Mouse (Mus musculus): ENCODE measurements around the gene Ndufa13.

Ndufa13 gene

DNA sequence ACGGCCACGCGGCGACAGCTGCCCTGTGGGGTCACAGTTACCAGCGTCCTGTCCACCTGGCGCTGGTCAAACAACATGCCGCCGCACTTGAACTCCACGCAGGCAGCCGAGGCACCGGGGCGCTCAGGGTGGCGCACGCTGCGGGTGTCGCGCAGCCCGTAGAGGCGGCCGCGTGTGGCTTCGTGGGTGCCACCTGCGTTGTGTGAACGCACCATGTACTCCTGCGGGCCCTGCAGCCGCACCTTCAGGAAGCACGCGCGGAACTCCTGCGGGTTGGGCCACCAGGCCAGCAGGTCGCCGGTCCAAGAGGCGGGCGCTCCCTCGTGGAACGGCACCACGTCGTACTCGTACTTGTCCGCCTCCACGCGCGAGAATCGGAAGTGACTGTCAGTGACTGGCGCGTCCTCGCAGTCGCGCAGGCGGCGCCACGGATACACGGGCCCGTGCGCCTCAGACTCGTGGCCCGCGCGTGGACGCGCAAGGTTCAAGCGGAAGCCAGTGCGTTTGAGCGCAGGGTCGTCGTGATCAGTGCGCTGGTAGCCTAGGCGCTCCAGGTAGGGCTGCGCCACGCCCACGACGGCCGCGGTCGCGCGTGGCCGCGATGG, 21.0 kb downstream of the Ndufa13 start:
- no peak for DNase-seq (ENCODE audit: low read depth in 2 of 2, low spot score in 2 of 2)

DNA sequence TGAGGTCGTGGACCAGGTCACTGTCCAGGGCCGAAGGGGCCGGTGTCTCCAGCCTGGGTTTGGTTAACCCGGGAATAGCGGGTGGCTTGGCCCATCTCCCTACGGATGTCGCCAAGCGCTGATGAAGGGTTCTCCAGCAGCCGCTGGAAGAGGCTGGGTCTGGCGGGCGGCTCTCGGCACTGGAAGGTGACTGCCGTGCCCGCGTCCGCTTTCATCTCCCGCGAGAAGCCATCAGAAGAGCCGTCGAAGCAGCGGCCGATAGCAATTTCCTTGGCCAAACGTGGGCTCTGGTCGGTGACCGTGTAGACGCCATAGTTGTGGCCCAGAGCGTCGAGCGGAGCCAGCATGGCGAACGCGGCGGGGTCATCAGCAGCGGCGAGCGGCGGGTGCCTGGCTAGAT, 21.5 kb downstream of the Ndufa13 start:
- no peak for DNase-seq (ENCODE audit: low read depth in 2 of 2, low spot score in 2 of 2)

DNA sequence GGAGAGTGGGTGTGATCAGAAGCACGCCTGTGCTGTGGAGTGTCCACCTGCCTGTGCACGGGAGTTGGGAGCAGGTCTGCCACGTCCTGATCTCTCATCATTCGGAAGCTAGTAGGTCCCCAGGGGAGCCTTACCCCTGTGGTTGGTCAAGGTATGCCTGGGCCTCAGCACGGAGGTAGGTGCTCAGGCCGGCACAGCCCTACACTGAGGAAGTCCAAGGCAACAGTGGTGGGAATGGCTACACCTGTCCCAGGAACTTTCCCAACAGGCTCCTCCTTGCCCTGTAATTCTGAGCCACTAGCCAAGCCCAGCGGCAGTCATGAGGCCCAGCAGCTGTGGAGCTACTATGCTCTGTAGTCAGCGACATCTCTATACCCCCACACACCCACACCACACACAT, 22.7 kb downstream of the Ndufa13 start:
- no peak for DNase-seq (ENCODE audit: low read depth in 2 of 2, low spot score in 2 of 2)

DNA sequence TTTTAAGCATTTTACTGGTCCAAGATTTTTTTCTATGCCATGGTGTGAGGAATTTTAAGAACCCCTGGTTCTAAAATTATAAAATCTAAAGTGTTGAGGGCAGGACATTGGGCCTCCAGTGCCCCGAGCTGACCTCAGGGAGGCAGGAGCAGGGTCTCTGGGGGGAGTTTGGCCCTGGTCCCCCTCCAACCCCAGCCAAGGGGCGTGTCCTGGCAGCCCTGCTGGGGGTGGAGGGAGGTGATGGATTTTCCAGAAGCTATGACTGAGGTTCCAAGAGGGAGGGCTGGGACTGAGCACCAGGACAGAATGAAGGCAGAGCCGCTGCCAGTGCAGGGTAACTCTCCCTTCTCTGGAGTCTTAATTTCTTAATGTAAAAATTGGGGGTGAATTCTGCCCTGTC, 24.4 kb downstream of the Ndufa13 start:
- DNase-seq (ENCODE audit: low read depth in 2 of 2, low spot score in 2 of 2): no peak

DNA sequence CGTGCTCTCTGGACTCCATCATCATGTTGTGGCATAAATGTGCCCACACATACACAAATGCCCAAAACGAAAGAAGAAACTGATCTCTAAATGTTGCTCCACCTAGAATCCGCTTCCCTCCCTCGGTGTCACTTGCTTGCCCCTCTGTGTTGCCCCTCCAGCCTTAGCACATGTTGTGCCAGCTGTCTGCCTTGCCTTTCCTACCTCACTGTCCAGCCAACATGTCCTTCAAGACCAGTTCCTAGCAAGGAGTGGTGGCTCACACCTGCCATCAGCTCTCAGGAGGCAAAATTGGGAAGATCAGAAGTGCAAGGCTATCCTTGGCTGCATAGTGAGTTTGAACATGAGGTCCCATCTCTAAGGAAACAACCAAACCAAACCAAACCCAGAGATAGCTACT, 25.0 kb downstream of the Ndufa13 start:
- DNase-seq (ENCODE audit: low read depth in 2 of 2, low spot score in 2 of 2): no peak

DNA sequence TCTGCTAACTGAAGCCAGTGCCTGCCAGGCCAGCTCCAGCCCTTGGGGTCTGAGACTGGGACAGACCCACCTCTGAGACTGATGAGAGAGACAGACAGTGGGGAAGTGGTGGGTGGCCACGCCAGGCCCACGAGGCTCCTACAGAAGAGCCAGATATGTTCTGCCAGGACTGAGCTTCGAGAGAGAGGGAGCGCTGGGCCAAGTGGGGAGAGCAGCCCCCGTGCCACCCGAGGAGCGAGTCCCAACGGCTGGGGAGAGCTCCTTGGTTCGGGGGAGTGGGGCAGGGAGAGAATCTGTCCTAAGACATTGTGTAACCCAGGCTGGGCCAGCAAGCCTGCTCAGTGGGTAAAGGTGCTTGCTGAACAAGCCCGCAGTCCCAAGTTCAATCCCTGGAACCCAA, 25.4 kb downstream of the Ndufa13 start:
- DNase-seq (ENCODE audit: low read depth in 2 of 2, low spot score in 2 of 2): no peak

DNA sequence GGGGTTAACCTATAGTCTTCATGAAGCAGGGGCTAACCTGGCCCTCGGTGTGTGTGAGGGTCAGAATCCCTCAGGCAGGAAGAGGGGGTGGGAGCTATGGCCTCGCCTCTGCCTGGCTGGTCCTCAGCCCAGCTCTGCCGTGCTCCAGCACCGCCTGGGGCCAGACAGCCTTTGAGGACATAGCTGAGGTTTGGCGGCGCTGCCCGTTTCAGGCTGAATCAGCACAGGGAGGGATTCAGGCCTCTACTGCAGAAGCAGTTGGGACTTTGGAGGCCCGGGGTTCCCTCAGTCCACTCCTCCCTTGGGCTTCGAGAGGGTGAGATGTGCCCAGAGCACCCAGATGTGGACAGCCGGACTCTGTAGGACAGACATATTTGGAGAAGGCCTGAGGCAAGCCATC, 26.3 kb downstream of the Ndufa13 start:
- DNase-seq (ENCODE audit: low read depth in 2 of 2, low spot score in 2 of 2): no peak

DNA sequence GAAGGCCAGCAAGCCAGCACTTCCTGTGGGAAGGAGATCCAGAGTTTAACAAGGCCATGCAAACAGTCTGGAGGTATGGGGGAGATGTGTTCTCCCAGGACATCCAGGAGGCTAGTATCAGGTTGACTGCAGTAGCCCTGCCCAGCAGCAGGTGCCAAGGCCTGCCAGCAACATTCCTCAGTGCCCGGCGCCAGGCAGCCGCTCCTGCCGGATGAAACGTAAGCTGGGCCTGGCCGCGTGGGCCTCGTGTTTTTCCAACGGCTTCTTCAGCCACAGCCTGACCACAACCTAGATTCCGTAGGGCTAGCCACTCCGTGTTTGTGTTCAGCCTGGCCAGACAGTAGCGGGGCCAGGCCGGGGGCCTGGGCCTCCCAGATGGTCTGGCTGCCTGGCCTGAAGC, 27.7 kb downstream of the Ndufa13 start:
- no peak for DNase-seq (ENCODE audit: low read depth in 2 of 2, low spot score in 2 of 2)

DNA sequence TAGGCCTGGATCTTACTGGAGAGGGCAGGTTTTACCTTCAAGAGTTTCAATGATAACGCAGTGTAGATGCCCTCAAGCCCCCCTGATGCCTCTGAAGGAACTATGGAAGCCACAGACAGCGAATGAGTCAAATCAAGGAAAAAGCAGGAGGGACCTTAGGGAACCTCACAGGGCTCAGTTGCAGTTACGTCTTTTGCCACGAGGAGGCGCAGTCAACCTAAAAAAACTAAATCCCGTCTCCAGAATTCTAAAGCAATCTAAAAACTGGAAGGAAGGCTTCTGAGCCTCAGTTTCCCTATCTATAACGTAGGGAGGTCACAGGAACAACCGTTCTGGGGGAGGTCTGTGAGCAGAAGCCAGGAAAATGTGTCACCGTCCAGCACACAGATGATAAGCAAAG, 28.2 kb downstream of the Ndufa13 start:
- DNase-seq (ENCODE audit: low read depth in 2 of 2, low spot score in 2 of 2): peak in 1 of 2 experiments; percentile 54

DNA sequence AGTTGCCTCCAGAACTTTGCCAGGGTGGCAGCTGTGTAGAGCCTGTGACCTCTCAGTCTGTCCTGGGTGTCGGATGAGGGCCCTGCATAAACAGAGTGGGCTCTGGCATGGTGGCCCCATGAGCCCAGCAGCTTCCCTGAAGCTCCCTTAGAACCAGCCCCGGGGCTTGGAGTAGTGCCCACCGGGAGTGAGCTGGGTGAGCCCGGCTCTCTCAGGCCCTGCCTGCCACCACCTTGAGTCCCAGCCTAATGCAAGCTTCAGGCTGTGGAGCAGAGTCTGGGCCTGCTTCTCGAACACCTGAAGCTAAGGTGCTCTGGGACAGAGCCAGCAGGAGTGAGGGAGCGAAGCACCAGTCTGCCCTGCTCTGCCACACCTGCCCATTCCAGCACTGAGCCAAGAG, 31.5 kb downstream of the Ndufa13 start:
- no peak for DNase-seq (ENCODE audit: low read depth in 2 of 2, low spot score in 2 of 2)

DNA sequence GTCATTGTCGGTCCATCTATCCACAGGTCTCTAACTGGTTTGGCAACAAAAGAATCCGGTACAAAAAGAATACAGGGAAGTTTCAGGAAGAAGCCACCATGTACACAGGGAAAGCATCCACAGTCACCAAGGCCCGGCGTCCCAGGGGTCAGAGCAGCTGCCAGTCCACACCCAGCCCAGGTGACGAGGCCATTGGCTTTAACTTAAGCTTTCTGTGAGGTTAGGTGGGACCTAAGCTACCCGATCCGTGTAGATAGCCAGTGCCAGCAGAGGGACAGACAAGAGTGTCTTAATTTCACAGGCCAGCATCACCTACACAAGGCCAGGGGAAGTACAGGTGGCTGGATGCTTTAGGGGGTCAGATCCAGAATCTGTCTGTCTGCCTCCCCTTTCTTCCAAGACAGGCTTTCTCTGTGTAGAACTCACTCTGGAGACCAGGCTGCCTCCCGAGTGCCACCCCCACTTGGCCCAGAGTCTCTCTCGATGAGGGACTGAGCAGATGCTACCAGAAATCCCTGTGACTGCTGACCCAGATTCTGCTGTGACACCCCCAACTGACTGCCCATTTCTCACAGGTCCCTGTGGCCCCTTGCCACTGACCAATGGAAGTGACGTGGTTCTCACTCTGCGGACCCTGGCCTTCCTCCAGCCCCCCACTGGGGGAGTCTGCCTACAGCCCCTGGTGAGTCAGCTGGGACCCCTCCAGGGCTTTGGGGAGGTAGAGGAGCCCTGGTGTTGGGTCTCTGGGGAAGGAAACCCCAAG, 32.2 kb downstream of the Ndufa13 start:
- no peak for DNase-seq (ENCODE audit: low read depth in 2 of 2, low spot score in 2 of 2)

DNA sequence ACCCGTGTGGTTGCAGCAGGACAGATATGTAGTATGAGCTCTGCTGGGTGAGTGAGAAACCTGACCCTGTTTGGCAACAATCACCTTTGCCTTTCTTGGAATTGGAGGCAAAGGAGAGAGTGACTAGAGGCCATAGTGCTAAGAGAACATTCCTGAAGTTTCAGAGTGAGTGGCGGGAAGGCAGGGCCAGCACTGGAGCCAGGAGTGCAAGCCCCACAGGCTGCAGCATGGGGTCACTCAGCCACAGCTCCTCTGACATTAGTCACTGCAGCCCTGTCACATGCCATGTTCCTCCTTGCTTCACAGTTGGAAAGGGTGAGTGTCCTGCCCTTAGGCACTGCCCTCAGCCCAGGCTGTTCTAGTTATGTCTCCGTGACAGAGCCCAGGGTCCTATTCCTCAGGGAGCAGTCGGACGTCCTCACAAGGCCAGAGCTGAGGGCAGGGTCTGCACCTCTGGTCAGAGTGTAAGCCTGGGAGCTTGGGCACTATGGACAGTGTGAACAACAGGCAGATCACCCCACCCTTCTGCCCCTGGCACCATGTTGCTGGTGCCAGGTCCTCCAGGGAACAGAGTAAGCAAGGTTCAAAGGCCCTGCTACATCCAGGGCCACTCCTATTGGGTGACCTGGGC, 34.5 kb downstream of the Ndufa13 start:
- no peak for DNase-seq (ENCODE audit: low read depth in 2 of 2, low spot score in 2 of 2)

DNA sequence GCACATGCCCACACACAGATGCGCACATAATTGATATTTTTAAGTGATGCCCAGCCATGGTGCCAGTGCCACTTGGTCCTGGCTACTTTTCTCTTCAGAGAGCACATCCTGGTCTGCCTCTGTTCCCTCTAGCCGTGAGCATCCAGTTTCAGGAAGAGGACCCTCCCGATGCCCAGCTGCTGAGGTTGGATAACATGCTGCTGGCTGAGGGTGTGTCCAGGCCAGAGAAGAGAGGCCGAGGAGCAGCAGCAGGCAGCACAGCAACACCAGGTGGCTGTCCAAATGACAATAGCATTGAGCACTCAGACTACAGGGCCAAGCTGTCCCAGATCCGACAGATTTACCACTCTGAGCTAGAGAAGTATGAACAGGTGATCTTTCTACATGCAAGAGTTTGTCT, 38.2 kb downstream of the Ndufa13 start:
- no peak for DNase-seq (ENCODE audit: low read depth in 2 of 2, low spot score in 2 of 2)

DNA sequence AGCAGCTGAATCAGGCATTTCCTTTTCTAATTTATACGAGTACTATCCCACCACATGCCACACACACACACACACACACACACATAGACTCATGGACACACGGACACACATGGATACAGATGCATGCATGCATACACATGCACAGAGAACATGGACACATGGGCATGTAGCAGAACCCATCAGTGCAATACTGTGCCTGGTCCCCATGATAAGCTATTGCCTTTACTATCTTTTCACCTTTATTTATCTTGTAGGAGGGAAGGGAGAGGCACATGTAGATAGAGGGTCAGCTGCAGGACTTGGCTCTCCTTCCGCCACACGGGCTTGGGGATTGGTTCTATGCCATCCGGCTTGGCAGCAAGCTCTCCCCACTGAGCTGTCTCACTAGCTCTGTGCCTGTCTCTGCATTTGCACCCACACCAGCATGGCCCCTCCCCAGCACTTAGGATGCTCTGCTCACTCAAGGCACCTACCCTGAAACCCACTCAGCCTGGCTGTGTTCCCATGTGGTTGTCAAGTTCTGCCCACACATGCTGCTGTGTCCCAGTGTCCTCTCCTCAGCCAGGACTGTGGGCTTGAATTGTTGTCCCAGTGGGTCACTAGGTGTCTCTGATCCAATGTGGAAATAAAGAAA, 38.9 kb downstream of the Ndufa13 start:
- DNase-seq (ENCODE audit: low read depth in 2 of 2, low spot score in 2 of 2): no peak

DNA sequence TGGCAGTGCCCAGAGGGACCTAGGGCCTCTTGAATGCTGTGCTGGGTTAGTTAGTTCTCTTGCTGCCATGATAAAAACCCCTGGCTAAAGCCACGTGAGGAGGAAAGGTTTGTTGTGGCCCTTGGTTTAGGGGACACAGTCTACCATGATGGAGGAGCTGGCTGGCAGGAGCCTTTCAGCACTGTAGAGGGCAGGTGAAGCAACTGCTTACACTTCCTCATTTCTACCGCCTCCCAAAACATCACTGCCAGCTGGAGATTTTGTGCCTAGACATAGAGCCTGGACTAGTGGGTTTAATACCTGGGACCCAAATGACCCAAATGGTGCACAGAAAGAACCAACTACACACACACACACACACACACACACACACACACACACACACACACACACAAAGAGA, 41.1 kb downstream of the Ndufa13 start:
- DNase-seq (ENCODE audit: low read depth in 2 of 2, low spot score in 2 of 2): no peak

DNA sequence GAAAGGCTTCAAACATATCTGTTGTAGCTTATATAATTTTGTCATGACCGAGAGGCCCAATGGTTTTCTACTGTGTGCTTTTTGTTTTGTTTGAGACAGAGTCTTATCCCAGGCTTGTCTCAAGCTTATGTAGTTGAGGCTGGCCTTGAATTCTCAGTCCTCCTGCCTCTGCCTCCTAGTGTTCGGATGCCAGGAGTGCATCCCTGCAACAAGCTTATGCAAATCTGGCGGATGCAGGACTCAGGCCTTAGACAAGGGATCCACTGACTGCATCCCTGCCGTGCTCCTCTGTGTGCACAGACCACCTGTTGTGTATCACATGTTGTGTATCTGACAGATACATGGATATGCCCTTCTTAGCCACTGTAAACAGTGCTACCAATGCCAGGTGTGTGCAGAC, 41.6 kb downstream of the Ndufa13 start:
- DNase-seq (ENCODE audit: low read depth in 2 of 2, low spot score in 2 of 2): no peak

DNA sequence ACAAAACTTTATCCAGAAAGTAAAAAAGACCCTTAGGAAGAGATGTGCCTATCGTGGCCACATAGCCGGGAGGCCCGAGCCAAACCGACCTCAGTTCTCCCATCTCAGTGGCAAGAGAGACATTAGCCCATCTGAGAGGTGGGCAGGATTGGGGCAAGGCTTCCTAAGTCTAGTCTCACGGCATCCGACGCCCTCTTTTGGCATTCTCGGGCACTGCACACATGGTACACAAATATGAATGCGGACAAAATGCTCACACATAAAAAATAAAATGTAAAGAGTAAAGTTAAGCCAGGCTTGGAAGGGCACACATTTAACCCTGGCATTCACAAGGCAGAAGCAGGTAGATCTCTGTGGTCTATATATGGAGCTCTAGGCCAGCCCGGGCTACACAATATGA, 48.5 kb downstream of the Ndufa13 start:
- DNase-seq (ENCODE audit: low read depth in 2 of 2, low spot score in 2 of 2): no peak

DNA sequence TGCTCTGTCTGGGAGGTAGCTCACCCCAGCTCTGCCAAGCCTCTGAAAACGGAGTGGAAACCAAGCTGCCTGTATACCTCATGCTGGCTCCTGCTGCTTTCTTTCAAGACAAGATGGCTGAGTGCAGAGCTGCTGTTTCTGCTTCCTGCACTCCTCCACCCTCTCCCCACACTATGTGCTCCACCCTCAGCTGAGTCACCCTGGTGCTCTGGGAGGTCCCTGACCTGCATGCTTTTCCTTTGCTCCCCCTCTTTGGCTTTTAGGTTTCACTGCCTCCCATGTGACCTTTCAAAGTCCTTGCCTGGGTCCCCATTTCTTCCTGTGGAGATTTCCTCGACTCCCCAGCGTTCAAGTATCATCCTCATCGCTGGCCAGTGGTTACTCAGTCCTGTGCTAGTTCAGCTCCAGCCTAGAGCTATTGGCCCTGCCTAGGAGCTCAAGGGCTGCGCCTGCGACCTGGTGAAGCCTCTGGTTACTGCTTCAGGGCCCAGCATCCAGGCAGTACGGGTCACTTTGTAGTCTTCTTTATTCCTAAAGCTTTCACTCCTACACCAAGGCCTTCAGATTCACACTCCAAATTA, 51.3 kb downstream of the Ndufa13 start:
- no peak for DNase-seq (ENCODE audit: low read depth in 2 of 2, low spot score in 2 of 2)

DNA sequence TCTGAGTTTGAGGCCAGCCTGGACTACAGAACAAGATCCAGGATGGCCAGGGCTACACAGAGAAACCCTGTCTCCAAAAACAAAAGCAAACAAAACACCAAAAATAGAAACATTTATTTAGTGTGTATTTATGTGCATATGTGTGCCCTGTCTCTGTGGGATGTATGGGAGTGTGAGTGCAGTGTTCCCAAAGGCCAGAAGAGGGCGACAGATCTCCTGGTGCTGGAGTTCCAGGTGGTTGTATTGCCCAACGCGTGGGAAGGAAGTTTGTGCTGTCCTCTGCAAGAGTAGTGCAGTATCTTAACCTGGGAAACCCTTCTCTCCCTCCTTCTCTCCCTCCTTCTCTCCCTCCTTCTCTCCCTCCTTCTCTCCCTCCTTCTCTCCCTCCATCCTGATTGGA, 52.5 kb downstream of the Ndufa13 start:
- no peak for DNase-seq (ENCODE audit: low read depth in 2 of 2, low spot score in 2 of 2)

DNA sequence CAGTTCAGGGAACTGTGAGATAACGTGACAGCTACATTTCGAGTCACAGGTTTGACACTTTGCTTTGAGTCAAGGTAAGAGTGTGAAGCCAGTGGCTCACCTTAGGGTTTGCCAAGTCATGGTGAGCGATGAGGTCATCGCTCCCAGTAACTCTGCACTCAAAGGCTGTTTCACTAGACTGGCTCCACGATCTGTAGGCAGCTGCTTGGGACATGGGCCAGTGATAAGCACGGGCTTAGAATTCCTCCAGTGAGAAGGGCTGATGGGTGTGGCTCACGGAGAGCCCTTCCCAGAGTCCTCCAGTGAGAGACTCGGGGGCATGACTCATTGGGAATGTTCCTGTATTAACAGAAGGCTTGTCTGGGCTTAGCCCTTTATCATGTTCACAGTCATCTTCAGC, 53.4 kb downstream of the Ndufa13 start:
- DNase-seq (ENCODE audit: low read depth in 2 of 2, low spot score in 2 of 2): no peak

DNA sequence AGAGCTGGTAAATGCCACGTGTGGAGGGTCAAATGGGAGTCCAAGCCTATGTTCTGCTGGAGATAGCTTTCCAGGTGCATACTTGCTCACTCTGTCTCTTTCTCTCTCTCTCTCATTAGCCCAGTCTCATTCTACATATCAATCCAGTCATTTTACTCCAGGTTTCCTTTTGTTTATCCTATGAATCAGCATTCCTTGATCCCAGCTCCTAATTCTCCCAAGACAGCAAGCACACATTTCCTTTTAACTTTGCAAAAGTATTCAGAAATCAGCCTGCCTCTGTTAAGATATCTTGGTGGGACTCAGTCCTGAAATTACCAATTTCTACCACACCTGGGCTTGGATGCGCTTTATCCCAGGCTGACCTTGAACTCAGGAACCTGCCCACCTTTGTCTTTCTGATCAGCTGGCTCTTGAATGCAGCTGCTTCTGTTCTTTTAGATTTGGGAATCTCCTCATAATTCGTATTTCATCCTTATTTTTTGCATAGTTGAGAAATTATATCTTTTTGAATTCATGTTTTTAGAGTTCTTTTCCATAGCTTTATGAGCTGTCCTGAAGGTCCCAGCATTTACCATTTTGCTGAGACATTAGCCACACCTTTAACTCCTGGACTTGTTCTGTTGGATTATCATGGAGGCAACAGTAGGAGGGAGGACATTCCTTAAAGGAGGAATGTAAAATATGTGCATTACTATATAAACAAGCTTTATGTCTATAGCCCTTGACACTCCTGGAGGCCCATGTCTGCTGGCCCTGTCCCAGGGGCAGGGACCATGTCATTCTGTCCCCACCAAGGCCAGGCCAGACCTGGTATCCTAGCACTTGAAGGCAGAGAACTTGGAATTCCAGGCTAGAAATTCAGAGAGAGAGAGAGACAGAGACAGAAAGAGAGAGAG, 54.9 kb downstream of the Ndufa13 start:
- no peak for DNase-seq (ENCODE audit: low read depth in 2 of 2, low spot score in 2 of 2)
